Mouse (Mus musculus): ENCODE data around the gene Fam186a. TPM values are rescaled to one million over a fixed set of nuclear protein-coding genes. Genes with fewer than 3 reads are reported as not detected.
"Not testable (repeated sequence)": the region's sequence is repeated elsewhere in the genome, so short reads cannot be mapped to it uniquely, and the experiment has no call there.

Fam186a gene
- polyA plus RNA-seq, 1 experiment from 2014 or later: not detected

DNA sequence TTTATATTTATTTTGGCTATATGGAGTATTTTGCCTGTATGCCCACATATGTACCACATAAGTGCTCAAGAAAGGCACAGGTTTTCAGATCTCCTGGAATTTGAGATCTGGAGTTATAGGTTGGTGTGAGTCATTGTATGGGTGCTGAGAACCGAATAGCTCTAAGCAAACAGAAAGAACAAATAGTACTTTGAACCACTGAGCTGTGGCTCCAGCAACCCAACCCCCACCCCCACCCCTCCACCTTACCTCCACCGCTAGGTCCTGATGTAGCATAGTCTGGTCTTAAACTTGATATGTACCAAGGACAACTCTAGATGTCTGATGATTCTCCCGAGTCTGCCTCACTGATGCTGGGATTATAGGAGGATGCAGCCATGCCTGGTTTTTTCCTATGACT lies 49.6 kb downstream of the Fam186a start:
- no peaks in the 10 kb centered on the region for H3K9me3 ChIP-seq (replicated peaks)
- no peak overlapping the region for H3K4me2 ChIP-seq
- no peak for ATAC-seq
- H3K9ac ChIP-seq: no peak overlapping the region
- no peaks in the 10 kb centered on the region for H3K4me1 ChIP-seq
- no peaks in the 10 kb centered on the region for H3K36me3 ChIP-seq (ENCODE audit: poor library complexity, severe bottlenecking)
- WGBS: 87% methylated on average over 3 of the region's 3 CpGs
- H3K27me3 ChIP-seq: no peaks in the 10 kb centered on the region
- no peak overlapping the region for H3K27ac ChIP-seq
- no peak overlapping the region for H3K4me3 ChIP-seq

DNA sequence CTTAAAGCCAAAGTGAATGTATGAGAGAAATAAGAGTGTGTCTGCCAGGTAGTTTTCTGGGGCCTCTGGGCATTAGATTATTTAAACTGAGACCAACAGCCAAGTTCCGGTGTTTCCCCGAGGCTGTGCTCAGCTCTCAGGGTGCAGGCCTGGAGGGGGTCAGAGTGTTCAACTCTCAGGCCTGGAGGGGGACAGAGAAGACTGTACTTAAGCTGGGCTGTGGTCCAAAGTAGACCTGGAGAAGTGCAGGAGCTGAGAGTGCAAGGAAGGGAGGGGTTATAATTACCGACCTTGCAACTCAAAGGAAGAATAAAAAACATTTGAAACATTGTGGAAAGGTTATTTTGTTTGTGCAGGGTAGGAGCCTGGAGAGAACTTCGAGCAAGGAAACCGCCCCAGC lies 52.2 kb downstream of the Fam186a start:
- no peaks in the 10 kb centered on the region for H3K27me3 ChIP-seq
- H3K27ac ChIP-seq: no peak overlapping the region
- H3K9ac ChIP-seq: no peak overlapping the region
- ATAC-seq: no peak
- H3K4me3 ChIP-seq: no peak overlapping the region
- no peaks in the 10 kb centered on the region for H3K9me3 ChIP-seq (replicated peaks)
- no peaks in the 10 kb centered on the region for H3K36me3 ChIP-seq (ENCODE audit: poor library complexity, severe bottlenecking)
- H3K4me1 ChIP-seq: no peaks in the 10 kb centered on the region
- WGBS: 79% methylated on average over 5 of the region's 5 CpGs
- no peak overlapping the region for H3K4me2 ChIP-seq

DNA sequence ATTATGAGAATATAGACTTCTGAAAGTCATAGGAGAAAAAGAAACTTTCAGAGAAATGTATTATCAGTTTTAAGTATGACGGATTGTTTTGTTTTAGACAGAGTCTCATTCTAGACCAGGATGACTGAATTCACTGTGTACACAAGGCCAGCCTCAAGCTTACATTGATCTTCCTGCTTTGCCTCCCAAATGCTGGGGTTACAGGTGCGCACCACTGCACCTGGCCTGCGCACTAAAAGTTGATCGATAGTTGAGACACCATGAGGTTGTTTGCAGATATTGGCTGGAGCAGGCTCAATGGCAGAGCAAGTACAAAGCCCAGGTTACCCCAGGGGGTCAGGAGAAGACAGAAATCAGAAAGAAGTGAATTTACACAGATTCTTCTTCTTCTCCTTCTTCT lies 55.1 kb downstream of the Fam186a start:
- Histone ChIP-seq H3K4me1 (no peaks in the 10 kb centered on the region), H3K4me3 (no peak overlapping the region), H3K27me3 (no peaks in the 10 kb centered on the region), H3K9me3 (replicated peaks) (no peaks in the 10 kb centered on the region), H3K9ac (no peak overlapping the region), H3K27ac (no peak overlapping the region), H3K4me2 (no peak overlapping the region), H3K36me3 (ENCODE audit: poor library complexity, severe bottlenecking) (no peaks in the 10 kb centered on the region)
- ATAC-seq: no peak
- 94% methylated on average over 4 of the region's 4 CpGs for WGBS

DNA sequence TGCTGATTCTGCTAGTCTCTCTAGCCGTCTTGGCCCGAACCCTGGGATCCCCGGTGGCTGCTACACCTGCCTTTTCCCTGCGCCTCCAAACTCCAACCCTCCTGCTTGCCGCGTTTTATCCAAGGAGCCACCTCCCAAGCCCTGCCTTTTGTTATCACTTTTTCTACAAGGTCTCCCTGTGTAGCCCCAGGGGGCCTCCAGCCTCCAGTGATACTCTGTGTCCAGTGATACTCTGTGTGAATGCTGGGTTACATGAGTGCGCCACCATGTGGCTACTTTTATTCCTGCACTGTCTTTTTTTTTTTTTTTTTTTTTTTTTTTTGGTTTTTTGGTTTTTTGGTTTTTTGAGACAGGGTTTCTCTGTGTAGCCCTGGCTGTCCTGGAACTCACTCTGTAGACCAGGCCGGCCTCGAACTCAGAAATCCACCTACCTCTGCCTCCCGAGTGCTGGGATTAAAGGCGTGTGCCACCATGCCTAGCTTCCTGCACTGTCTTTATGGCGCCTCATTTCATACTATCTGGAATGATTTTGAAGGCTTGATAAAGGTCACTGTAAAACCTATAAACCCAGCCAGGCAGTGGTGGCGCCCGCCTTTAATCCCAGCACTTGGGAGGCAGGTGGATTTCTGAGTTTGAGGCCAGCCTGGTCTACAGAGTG lies 57.4 kb downstream of the Fam186a start:
- H3K4me3 ChIP-seq: not testable (repeated sequence)

DNA sequence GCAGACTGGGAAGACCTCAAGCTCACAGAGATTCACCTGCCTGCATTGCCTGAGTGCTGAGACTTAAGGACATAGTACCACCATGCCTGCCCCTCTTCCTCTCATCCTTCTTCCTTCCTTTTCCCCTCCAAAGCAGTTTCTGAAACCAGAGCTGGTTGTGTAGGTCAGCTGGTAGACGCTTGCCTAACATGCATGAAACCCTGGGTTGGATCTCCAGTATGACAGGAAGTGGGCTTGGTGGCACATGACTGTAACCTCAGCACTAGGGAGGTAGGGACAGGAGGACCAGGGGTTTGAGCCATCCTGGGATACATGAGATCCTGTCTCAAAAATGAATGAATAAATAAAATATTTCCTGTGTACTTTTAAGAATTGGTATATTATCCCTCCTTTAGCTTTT lies 59.3 kb downstream of the Fam186a start:
- Histone ChIP-seq H3K36me3 (ENCODE audit: poor library complexity, severe bottlenecking) (no peaks in the 10 kb centered on the region), H3K27me3 (no peaks in the 10 kb centered on the region), H3K4me2 (no peak overlapping the region), H3K9ac (no peak overlapping the region), H3K4me1 (no peaks in the 10 kb centered on the region), H3K9me3 (replicated peaks) (no peaks in the 10 kb centered on the region), H3K27ac (no peak overlapping the region), H3K4me3 (no peak overlapping the region)
- no peak for ATAC-seq
- WGBS: 82% methylated on average over 1 of the region's 1 CpGs

More for the DNA sequence above, 57.4 kb downstream of the Fam186a start:
- not testable (repeated sequence) for H3K27ac ChIP-seq; H3K9me3 ChIP-seq (replicated peaks); H3K9ac ChIP-seq; H3K27me3 ChIP-seq; H3K36me3 ChIP-seq (ENCODE audit: poor library complexity, severe bottlenecking); H3K4me2 ChIP-seq; H3K4me1 ChIP-seq
- 0 out of 2 replicates have a peak, but pooled peaks have one; percentile 43 for ATAC-seq
- 44% methylated on average over 14 of the region's 14 CpGs for WGBS

DNA sequence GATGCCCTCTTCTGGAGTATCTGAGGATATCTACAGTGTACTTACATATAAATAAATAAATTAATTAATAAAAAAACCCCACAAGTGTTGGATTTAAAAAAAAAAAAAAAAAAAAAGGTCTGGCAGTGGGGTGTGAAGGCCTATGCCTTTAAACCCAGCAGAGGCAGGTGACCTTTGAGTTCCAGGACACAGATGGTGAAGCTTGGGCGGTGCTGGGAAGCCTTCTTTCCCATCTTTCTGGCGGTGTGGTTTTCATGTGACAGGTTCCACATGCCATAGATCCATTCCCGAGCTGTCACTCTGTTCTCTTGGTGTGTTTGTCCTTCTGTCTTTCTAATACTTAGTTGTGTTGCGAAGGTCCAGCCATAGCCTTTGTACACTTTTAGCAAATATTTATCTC lies 59.8 kb downstream of the Fam186a start:
- no peaks in the 10 kb centered on the region for H3K4me1 ChIP-seq
- no peak overlapping the region for H3K27ac ChIP-seq
- no peak for ATAC-seq
- no peaks in the 10 kb centered on the region for H3K9me3 ChIP-seq (replicated peaks)
- H3K4me2 ChIP-seq: no peak overlapping the region
- H3K9ac ChIP-seq: no peak overlapping the region
- no peak overlapping the region for H3K4me3 ChIP-seq
- H3K36me3 ChIP-seq (ENCODE audit: poor library complexity, severe bottlenecking): no peaks in the 10 kb centered on the region
- H3K27me3 ChIP-seq: no peaks in the 10 kb centered on the region
- WGBS: 92% methylated on average over 4 of the region's 4 CpGs

DNA sequence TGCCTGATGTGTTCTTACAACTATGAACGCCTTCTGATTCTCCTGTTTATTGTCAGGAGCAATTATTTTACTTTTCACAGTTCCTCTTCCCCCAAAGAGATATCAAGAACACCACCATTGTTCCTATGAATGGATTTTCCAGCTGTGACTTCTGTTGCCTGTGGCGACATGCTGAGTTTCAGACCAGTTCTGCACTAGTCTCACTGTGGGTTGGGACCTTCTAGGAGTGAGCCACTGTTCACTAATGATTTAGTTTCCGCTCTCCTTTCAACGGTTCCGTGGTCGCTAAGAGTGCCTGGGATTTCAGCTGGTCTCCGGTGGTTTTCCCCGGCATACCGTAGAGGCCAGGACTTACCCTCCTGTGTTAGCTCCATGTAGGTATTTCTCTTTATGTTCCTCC lies 62.0 kb downstream of the Fam186a start:
- Histone ChIP-seq H3K4me3 (no peak overlapping the region), H3K9me3 (replicated peaks) (no peaks in the 10 kb centered on the region), H3K27me3 (no peaks in the 10 kb centered on the region), H3K4me2 (no peak overlapping the region), H3K36me3 (ENCODE audit: poor library complexity, severe bottlenecking) (no peaks in the 10 kb centered on the region), H3K9ac (no peak overlapping the region), H3K27ac (no peak overlapping the region), H3K4me1 (no peaks in the 10 kb centered on the region)
- 78% methylated on average over 9 of the region's 9 CpGs for WGBS
- ATAC-seq: no peak

DNA sequence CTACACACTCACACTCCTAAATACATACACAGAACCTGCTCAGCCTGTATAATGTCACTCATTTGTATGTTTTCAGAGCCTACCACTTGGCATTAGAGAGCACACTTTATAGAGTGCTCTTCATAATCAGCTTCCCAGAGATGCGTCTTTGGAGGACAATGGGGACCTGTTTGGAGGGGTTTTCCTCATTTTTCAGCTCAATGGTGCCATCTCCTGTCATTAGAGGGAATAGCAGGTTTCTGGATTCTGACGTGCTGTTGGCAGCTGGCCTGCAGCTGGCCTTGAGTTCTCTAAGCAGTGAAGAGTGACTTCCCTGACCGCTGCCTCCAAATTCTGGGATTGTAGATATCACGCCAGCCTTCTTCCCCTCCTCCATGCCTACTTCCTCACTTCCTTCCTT lies 62.5 kb downstream of the Fam186a start:
- H3K4me3 ChIP-seq: no peak overlapping the region
- no peaks in the 10 kb centered on the region for H3K4me1 ChIP-seq
- no peak overlapping the region for H3K4me2 ChIP-seq
- ATAC-seq: peak; percentile 83
- no peak overlapping the region for H3K27ac ChIP-seq
- H3K27me3 ChIP-seq: no peaks in the 10 kb centered on the region
- no peaks in the 10 kb centered on the region for H3K9me3 ChIP-seq (replicated peaks)
- no peak overlapping the region for H3K9ac ChIP-seq
- WGBS: 6% methylated on average over 4 of the region's 4 CpGs
- H3K36me3 ChIP-seq (ENCODE audit: poor library complexity, severe bottlenecking): no peaks in the 10 kb centered on the region

DNA sequence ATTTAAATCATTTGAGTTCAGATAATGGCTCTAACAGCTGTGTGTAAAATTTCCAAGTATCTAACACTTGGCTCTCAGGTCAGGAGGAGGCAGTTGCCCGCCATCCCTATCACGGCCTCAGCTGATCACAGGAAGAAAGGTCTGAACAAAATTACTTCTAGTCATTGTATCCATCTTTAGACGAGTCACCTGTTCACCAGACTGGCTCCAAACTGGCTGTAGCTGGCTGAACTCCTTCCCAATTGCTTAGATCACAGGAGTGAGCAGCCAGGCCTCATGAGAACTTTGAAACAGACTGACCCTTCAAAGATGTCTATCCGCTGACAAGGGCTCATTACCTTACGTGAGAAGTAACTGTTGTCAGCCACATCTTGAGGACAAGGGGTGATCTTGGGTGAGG lies 63.6 kb downstream of the Fam186a start:
- Histone ChIP-seq H3K27ac (no peak overlapping the region), H3K4me2 (no peak overlapping the region), H3K4me3 (no peak overlapping the region), H3K4me1 (no peaks in the 10 kb centered on the region), H3K27me3 (no peaks in the 10 kb centered on the region), H3K36me3 (ENCODE audit: poor library complexity, severe bottlenecking) (no peaks in the 10 kb centered on the region), H3K9ac (no peak overlapping the region), H3K9me3 (replicated peaks) (no peaks in the 10 kb centered on the region)
- 93% methylated on average over 5 of the region's 5 CpGs for WGBS
- ATAC-seq: no peak

DNA sequence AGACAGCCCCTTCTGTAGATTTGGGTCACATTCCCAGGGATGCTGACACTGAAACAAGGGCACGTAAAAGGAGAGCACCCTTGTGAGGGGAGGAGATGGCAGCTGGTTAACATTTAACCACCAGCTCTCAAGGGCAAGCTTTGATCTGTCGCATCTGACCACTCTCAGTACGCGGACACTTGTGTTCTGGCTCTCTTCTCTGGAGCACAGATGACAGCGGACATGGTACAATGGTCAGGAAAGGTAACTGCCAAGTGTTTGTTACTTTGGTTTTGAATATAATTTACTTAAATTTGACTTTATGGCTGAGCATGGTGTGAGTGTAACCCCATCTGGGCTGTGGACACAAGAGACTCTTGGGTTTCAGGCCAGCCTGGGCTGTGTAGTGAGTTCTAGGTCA lies 64.1 kb downstream of the Fam186a start:
- no peaks in the 10 kb centered on the region for H3K4me1 ChIP-seq
- H3K9ac ChIP-seq: no peak overlapping the region
- no peak overlapping the region for H3K27ac ChIP-seq
- no peaks in the 10 kb centered on the region for H3K9me3 ChIP-seq (replicated peaks)
- H3K36me3 ChIP-seq (ENCODE audit: poor library complexity, severe bottlenecking): no peaks in the 10 kb centered on the region
- no peak overlapping the region for H3K4me2 ChIP-seq
- H3K27me3 ChIP-seq: no peaks in the 10 kb centered on the region
- 91% methylated on average over 5 of the region's 5 CpGs for WGBS
- ATAC-seq: no peak
- no peak overlapping the region for H3K4me3 ChIP-seq

DNA sequence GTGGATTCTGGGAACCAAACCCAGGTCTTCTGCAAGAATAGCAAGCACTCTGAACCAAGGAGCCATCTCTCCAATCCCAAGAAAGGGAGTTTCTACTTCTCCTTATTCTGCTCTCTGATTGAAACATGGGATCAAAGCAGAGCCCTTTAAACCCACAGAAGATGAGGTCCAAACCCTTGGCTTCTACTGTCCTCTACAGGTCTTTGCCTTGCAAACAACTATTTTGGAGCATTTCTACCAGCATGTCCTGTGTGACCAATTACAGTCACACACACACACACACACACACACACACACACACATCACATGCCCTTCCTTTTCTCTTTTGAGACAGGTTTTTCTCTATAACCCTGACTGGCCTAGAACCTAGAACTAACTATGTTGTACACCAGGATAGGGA lies 70.2 kb downstream of the Fam186a start:
- no peak overlapping the region for H3K4me2 ChIP-seq
- H3K27me3 ChIP-seq: no peaks in the 10 kb centered on the region
- ATAC-seq: no peak

DNA sequence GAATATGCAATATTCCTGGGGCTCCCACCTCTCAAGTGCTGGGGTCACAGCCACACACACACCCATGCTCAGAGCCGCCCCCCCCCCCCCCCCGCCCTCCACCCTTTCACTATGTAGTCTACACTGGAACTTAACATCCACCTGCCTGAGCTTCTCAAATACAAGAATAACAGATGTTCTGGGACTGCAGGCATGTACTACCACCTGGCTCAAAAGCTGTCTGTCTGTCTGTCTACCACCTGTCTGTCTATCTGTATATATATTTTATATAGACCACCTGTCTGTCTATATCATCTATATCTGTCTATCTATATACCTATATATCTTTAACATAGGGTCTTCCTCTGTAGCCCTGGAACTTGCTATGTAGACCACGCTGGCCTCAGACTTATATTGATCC lies 75.5 kb downstream of the Fam186a start:
- no peak for ATAC-seq
- WGBS: 82% methylated on average over 2 of the region's 3 CpGs
- H3K27ac ChIP-seq: no peak overlapping the region
- no peak overlapping the region for H3K4me3 ChIP-seq
- peaks cover 11% of the 10 kb centered on the region; the same call in 1 of the 2 replicates for H3K4me1 ChIP-seq
- H3K4me2 ChIP-seq: no peak overlapping the region
- H3K27me3 ChIP-seq: no peaks in the 10 kb centered on the region
- no peaks in the 10 kb centered on the region for H3K36me3 ChIP-seq (ENCODE audit: poor library complexity, severe bottlenecking)
- H3K9me3 ChIP-seq (replicated peaks): no peaks in the 10 kb centered on the region
- no peak overlapping the region for H3K9ac ChIP-seq

More for the DNA sequence above, 70.2 kb downstream of the Fam186a start:
- no peaks in the 10 kb centered on the region for H3K36me3 ChIP-seq (ENCODE audit: poor library complexity, severe bottlenecking)
- H3K9ac ChIP-seq: no peak overlapping the region
- no peak overlapping the region for H3K4me3 ChIP-seq
- no peaks in the 10 kb centered on the region for H3K9me3 ChIP-seq (replicated peaks)
- H3K4me1 ChIP-seq: no peaks in the 10 kb centered on the region
- no peak overlapping the region for H3K27ac ChIP-seq
